ENCODE assay signal across 8 mouse cellular contexts in the genomic region with DNA sequence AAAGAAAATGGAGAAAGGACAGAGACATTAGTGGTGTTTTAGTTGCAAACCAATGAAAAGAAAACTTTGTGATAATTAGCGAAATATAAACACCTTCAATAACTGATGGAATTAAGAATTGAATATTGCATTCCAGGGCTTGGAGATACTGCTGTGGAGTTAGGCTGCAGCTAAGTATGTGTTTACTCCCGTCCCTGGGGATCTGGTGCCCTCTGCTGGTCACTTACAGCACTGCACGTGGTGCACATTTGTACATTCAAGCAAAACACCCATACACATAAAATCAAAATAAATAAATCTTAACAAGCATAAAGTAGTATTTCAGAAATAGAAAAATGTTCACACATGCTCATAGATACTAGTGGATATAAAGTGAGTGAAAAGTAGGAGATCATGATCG.
DNase-seq lines count a peak whose midpoint lies in the region; ATAC-seq and TF ChIP-seq lines count a peak whose summit lies in the region.

No protein-coding gene starts in this region.

- peak; percentile 96 for TF ChIP-seq CTCF in G1E (IDR thresholded peaks at IDR 0.05; ENCODE audit: low read depth, low read length)

- no peaks in the 10 kb centered on the region for H3K36me3 ChIP-seq in G1E (replicated peaks)
- no peaks in the 10 kb centered on the region for H3K36me3 ChIP-seq in hindbrain, embryonic 12.5 days

- no peak overlapping the region for H3K4me2 ChIP-seq in hindbrain, embryonic 12.5 days (replicated peaks)

- no peak overlapping the region for H3K27ac ChIP-seq in hindbrain, embryonic 12.5 days

- H3K27me3 ChIP-seq in G1E (ENCODE audit: insufficient read depth, low read length): peaks cover 3% of the 10 kb centered on the region; the same call in 1 of the 2 replicates
- H3K27me3 ChIP-seq in hindbrain, embryonic 12.5 days: no peaks in the 10 kb centered on the region

- peak; percentile 63 for ATAC-seq in G1E (ENCODE audit: extremely low read depth, insufficient number of reproducible peaks, low FRiP score, poor library complexity, severe bottlenecking)
- ATAC-seq in hindbrain, embryonic 12.5 days (ENCODE audit: low FRiP score): 0 out of 2 replicates have a peak, but pooled peaks have one; percentile 59
- peak; percentile 99 for ATAC-seq in megakaryocyte progenitor cell, adult 5-6 weeks (replicated peaks; ENCODE audit: poor library complexity)

- no peak overlapping the region for H3K9ac ChIP-seq in hindbrain, embryonic 12.5 days

- WGBS in hindbrain, embryonic 12.5 days: 20% methylated on average over 4 of the region's 4 CpGs

- H3K4me3 ChIP-seq in G1E (ENCODE audit: low read depth, low read length): no peak overlapping the region
- no peak overlapping the region for H3K4me3 ChIP-seq in hindbrain, embryonic 12.5 days

- DNase-seq in G1E (ENCODE audit: low spot score): peak; percentile 31
- DNase-seq in brain, adult 2 months (ENCODE audit: low read depth, low spot score): peak; percentile 87
- DNase-seq in fibroblast of lung, adult 2 months (ENCODE audit: low read depth): peak; percentile 39
- DNase-seq in layer of hippocampus, postnatal 36 days: peak; percentile 75 to 79
- peak; percentile 74 to 90 for DNase-seq in right cerebral cortex, postnatal 10 days (ENCODE audit: low spot score in 2 of 2)
- DNase-seq in urinary bladder, postnatal 25 days (ENCODE audit: low spot score): peak; percentile 77

- H3K9me3 ChIP-seq in G1E (replicated peaks): no peaks in the 10 kb centered on the region
- H3K9me3 ChIP-seq in hindbrain, embryonic 12.5 days (replicated peaks): no peaks in the 10 kb centered on the region

- no peaks in the 10 kb centered on the region for H3K4me1 ChIP-seq in G1E (ENCODE audit: insufficient read depth, low read depth, low read length)
- H3K4me1 ChIP-seq in hindbrain, embryonic 12.5 days: no peaks in the 10 kb centered on the region

Comparison
In these comparisons a context has a peak if more than half of its experiments do, and no peak if none do; other contexts are left out.
1. DNase-seq: peak in every context shown above with its lines; median percentile 87 in brain, adult 2 months; 82 in right cerebral cortex, postnatal 10 days; 77 in layer of hippocampus, postnatal 36 days; 77 in urinary bladder, postnatal 25 days; 39 in fibroblast of lung, adult 2 months; 31 in G1E.